Mouse (Mus musculus) bone marrow macrophage, adult 2 months (primary cell): ENCODE results near the gene Fgfr2. TPM values are rescaled to one million over a fixed set of nuclear protein-coding genes. Genes with fewer than 3 reads are reported as not detected.

Source experiments
- H3K27ac ChIP-seq: 2 replicates; pipeline ENCODE4 v1.5.1; 2012; ENCODE audit warnings: low read depth, low read length; ENCODE audit not compliant: insufficient read depth
- H3K4me1 ChIP-seq: 2 replicates; pipeline ENCODE4 v1.6.1; 2012; ENCODE audit warnings: low read length; ENCODE audit not compliant: control insufficient read depth, insufficient read depth
- H3K4me3 ChIP-seq: 2 replicates; pipeline ENCODE4 v1.5.1; 2012; ENCODE audit warnings: mild to moderate bottlenecking, low read length, moderate library complexity; ENCODE audit not compliant: insufficient read depth
- CTCF ChIP-seq: IDR thresholded peaks from 2 replicates; pipeline ENCODE4 v1.5.1; 2012; ENCODE audit warnings: low read depth, mild to moderate bottlenecking, low read length, moderate library complexity
- POLR2A ChIP-seq: IDR thresholded peaks from 2 replicates; pipeline ENCODE4 v1.6.1; 2012; ENCODE audit warnings: mild to moderate bottlenecking, low read depth, low read length, borderline replicate concordance
- polyA plus RNA-seq: library from polyadenylated mRNA; stranded (reverse); fragments of >200 nt; gene quantifications from 2 replicates; pipeline ENCODE4 v1.2.4, GENCODE M21; 2012; ENCODE audit not compliant: missing spikeins, insufficient read depth, insufficient read length

Fgfr2 gene
- polyA plus RNA-seq, 1 experiment = 0.27 TPM

DNA sequence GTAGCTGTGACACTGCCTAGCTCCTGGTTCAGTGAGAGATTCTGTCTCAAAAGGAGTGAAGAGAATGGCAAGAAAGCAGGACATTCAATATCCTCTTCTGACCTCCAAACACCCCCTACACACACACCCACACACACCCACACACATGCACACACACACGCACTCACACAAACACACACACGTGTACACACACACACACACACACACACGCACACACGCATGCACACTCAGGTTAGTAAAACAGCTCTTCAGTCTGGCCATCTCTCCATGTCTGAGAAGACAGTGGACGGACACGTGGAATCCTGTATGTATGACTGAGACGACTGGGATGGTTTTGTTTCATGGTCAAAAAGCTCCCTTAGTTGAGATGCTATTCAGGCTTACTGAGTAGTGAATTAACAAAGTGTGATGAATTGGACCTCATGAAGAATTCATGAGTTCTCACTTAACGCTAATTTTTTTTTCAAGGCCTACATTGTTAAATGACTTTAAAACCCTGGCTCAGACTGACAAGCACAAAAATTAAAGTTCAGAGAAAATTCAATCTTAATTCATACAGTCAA is 2737.3 kb downstream of the Fgfr2 start:
- H3K4me3 ChIP-seq = no peak overlapping the region
- no peaks in the 10 kb centered on the region for H3K4me1 ChIP-seq
- no peak overlapping the region for H3K27ac ChIP-seq
- no peak for TF ChIP-seq POLR2A
- no peak for TF ChIP-seq CTCF

DNA sequence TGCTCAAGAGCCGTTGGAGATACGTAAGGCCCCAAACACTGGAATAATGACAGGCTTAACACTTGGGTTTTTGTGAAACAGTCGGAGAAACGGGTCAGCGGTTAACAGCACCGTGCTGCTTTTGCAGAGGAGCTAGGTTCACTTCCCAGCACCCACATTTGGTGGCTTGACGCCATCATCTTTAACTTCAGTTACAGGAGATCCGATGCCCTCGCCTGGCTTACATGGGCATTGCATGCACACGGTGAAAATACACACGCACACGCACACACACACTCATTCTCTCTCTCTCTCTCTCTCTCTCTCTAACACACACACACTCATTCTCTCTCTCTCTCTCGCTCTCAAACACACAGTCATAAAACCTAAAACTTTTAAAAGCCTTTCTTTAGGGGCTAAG is 2741.0 kb downstream of the Fgfr2 start:
- TF ChIP-seq POLR2A = no peak
- no peak for TF ChIP-seq CTCF
- H3K4me3 ChIP-seq = no peak overlapping the region
- H3K4me1 ChIP-seq = no peaks in the 10 kb centered on the region
- H3K27ac ChIP-seq = no peak overlapping the region

DNA sequence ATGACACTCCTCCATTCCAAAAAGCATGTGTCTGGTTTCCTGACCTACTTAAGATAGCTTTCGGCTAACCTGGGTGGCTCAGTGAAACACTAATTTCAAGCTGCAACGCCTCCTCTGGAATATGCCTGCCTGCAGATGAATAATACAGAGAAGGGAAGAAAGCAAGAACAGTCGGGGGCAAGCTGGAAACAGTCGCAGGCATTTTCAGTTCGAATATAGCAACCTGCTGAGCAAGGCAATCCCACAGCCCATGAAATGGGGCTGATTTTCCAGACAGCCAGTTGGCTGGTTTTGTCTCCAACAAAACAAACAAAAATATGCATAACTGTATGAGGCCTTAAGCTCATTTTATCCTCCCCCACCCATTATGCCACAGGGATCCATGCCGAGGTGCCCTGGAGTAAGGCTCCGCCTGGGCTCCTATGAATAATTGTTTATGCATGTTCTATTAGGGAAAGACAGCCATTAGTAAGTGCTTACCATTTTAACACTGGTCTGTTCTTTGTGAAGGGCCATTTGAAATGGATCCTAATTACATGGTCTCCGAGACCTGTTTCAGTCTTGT is 2741.7 kb downstream of the Fgfr2 start:
- Histone ChIP-seq H3K4me1 (no peaks in the 10 kb centered on the region), H3K27ac (no peak overlapping the region), H3K4me3 (no peak overlapping the region)
- TF ChIP-seq POLR2A (no peak), CTCF (no peak)

DNA sequence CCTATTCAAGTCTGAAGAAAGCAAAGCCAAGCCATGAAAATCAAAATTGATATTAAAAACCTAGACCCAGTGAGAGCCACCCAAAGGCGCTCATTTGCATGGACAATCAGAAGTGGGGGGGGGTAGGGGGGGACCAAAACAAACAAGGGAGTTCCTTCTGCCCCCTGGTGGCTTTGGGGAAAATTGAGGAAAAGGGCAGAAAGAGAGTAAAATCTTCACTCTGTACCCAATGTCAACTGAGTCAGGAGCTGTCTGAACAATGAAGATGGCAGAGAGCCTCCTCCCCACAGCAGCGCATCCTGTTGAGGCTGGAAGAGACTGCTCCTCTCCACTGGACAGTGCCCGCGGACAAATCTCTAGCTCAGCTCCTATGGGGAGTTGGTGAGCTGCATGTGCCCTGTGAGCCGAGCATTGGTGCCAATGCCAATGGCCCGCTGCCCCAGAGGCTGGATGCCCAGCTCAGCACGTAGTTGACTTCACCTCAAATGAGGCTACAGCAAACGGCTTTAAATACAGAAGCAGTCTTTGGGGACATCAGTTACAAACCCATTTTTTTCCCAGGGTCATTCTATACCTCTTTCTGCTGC is 2742.3 kb downstream of the Fgfr2 start:
- TF ChIP-seq POLR2A = no peak
- TF ChIP-seq CTCF = peak; percentile 28; the same call in 1 of the 2 replicates
- Histone ChIP-seq H3K4me1 (no peaks in the 10 kb centered on the region), H3K4me3 (no peak overlapping the region), H3K27ac (no peak overlapping the region)

DNA sequence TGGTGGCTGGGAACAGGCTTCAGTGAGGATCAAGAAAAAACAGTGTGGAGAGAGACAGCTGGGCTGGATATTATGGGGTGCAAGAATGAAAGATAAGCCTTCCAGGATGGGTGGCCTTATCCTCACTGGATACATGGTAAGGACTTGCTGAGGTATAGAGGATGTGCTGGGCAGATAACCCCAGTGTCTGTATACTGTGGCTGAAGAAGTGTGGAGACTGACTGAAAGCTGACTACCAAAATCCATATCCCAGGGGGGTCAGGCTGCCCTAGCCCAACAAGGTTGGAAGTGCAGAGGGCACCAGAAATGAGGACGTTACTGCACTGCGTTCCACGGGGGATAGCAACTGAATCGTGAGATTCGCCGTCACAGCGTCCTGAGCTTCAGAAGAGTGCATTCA is 2742.8 kb downstream of the Fgfr2 start:
- no peak overlapping the region for H3K27ac ChIP-seq

DNA sequence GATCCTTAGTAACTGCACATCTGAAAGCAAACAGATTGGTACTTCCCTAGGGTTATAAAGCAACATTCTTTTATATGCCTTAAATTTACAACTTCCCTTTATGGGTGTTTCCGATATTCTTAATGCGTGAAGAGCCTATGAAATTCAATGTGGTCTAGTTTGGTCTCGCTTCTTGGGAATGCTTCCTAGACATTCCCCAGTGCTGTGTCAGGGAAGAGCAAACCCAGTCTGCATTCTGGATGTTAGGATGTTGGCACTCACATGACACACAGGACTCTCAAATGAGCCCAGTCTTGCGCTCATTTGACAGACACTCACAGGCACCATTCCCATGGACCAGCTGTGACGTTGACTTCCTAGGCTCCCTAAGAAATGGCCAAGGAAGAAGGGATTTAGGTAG is 2743.3 kb downstream of the Fgfr2 start:
- no peak overlapping the region for H3K27ac ChIP-seq
- TF ChIP-seq POLR2A (no peak), CTCF (no peak)
- H3K4me1 ChIP-seq = no peaks in the 10 kb centered on the region
- H3K4me3 ChIP-seq = no peak overlapping the region

More for the DNA sequence above, 2742.8 kb downstream of the Fgfr2 start:
- TF ChIP-seq CTCF = no peak
- no peak for TF ChIP-seq POLR2A
- H3K4me1 ChIP-seq = no peaks in the 10 kb centered on the region
- H3K4me3 ChIP-seq = no peak overlapping the region

DNA sequence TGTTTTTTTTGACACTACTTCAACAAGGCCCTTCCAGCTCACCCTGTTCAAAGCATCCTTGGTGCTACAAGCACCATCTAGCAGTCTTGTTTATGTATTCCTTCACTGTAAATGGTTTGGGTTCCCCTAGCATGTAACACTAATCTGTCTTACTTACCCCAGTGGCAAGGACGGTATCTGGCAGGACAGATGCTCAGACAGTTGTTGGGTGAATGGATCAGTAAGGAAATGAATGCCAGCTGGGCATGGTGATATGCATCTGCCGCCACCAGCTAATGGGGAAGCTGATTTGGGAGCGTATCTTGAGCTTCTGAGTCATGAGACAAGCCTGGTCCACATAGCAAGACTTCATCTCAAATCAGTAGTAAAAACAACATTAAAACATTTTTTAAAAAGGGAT is 2744.8 kb downstream of the Fgfr2 start:
- Histone ChIP-seq H3K27ac (no peak overlapping the region), H3K4me3 (no peak overlapping the region), H3K4me1 (no peaks in the 10 kb centered on the region)
- TF ChIP-seq CTCF (no peak), POLR2A (no peak)

DNA sequence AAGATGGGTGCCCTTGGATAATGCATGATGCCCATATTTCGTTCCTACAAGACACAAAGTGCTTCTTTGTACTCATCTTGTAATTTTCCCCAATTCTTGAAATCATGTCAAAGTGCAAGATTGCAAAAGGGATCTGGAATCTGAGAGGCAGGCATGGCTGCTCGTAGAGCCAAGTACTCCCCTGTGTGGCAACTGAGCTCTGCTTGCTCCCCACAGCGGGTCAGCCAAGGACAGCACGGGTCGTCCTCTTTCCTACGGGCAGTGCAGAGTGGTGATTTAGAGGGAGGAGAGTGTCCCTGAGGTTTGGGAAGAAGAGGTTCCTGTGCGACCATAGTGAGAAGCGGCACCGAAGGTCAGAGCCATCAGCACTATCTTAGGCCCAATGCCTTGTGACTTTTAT is 2748.8 kb downstream of the Fgfr2 start:
- no peak overlapping the region for H3K27ac ChIP-seq
- TF ChIP-seq POLR2A (no peak), CTCF (no peak)
- no peaks in the 10 kb centered on the region for H3K4me1 ChIP-seq
- H3K4me3 ChIP-seq = no peak overlapping the region

DNA sequence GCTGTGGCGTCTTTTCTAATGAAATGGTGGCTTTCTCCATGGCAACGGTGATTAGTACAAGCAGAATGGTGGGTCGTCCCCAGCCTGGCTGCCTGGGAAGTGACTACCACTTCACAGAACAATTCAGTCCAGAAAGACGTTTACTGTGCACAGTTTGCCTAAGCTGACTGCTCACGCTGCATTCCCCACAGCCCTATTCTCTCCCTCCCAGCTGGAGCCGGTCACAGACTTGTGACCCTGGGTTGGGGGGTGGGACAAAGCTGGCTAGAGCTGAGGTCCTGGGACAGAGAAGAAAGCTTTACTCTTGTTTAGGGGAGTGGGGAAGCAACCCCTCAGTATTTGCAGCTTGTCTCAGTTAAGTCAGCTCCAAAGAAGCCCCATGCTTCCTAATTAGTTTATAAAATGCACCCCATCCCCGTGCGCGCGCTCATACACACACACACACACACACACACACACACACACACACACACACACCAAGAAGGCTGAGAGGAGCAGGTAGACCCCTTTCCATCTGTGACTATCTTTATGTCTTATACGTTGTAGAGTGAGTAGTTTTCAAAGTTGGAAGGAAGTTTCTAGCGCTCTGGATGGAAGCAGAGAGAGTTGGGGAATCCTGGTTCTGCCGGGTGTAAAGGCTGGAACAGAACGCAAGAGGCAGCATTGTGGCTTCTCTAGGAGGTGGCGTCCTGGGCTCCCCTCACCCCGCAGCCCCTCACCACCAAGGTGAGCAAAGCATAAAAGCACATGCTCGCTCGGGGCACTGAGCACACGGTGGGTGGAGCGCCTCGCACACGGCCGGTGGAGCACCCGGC is 2754.1 kb downstream of the Fgfr2 start:
- no peaks in the 10 kb centered on the region for H3K4me1 ChIP-seq
- TF ChIP-seq CTCF (no peak), POLR2A (no peak)
- H3K4me3 ChIP-seq = no peak overlapping the region
- no peak overlapping the region for H3K27ac ChIP-seq
